Mouse (Mus musculus): ENCODE data around the gene B3gnt2.

DNA sequence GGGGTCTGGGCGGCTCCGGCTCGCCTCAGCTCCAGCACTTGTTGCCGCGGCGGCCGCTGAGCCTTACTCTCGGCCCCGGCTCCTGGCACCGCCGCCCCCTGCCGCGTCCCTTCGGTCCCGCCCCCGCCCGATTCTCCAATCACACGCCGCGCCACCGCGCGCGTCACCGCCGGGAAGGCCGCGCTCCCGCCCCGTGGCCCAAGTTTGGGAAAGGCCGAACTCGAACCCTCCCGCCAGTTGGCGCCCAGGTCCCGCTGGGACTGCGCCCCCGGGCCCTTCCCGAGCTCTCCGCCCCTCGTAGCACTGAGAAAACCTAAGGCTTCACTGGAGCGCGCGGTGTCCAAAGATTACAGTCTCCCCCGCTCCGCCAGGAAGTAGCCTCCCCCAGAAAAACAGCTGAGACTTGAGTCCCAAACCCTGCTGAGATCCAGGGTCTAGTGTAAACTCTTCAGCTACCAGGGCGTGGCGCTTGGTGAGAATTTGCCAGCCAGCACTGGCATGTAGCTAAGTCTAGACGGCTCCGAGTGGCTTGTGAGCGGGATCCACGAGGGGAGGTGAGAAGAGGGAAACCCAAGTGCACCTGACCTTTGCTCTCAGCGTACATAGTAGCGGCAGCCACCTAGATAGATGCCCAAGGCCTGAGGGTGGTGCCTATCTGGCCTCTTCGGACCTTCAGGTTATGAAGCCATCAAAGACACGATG, 977 bp downstream of the B3gnt2 start:
- TF ChIP-seq HCFC1 (IDR thresholded peaks at IDR 0.05; ENCODE audit: borderline replicate concordance, insufficient read depth, low read length) (no peak), ZC3H11A (IDR thresholded peaks at IDR 0.05; ENCODE audit: borderline replicate concordance, low read depth, low read length) (no peak), ZNF384 (IDR thresholded peaks at IDR 0.05; ENCODE audit: low read depth, low read length) (no peak)
